Mouse (Mus musculus) thymus, adult 2 months (tissue): ENCODE measurements around the gene Kcnh7. TPM values are rescaled to one million over a fixed set of nuclear protein-coding genes. Genes with fewer than 3 reads are reported as not detected.

Experiments used
- DNase-seq: peaks from one replicate; pipeline ENCODE4 v3.0.0; 2021
- H3K27ac ChIP-seq: fragments of 200-500 bp; 2 replicates; pipeline ENCODE4 v1.5.1; 2012; ENCODE audit warnings: low read length, control low read depth; ENCODE audit not compliant: control insufficient read depth, insufficient read depth
- H3K27me3 ChIP-seq: fragments of 200-500 bp; 2 replicates; pipeline ENCODE4 v1.6.1; 2012; ENCODE audit warnings: mild to moderate bottlenecking, low read length, moderate library complexity, mixed read lengths; ENCODE audit not compliant: control insufficient read depth, insufficient read depth
- H3K36me3 ChIP-seq: fragments of 200-500 bp; 2 replicates; pipeline ENCODE4 v1.6.1; 2012; ENCODE audit warnings: mild to moderate bottlenecking, low read length, moderate library complexity; ENCODE audit not compliant: control insufficient read depth, insufficient read depth
- H3K4me1 ChIP-seq: fragments of 200-500 bp; replicated peaks from 2 replicates; pipeline ENCODE4 v1.6.1; 2012; ENCODE audit warnings: low read length; ENCODE audit not compliant: control insufficient read depth, insufficient read depth
- H3K4me3 ChIP-seq: fragments of 200-500 bp; 2 replicates; pipeline ENCODE4 v1.5.1; 2012; ENCODE audit warnings: mild to moderate bottlenecking, low read length, control low read depth, moderate library complexity; ENCODE audit not compliant: control insufficient read depth, insufficient read depth
- CTCF ChIP-seq: fragments of 200-500 bp; IDR thresholded peaks from 2 replicates; pipeline ENCODE4 v1.5.1; 2012; ENCODE audit warnings: mild to moderate bottlenecking, control low read depth, low read length, moderate library complexity, borderline replicate concordance; ENCODE audit not compliant: control insufficient read depth, poor library complexity, insufficient read depth; ENCODE audit errors: extremely low read depth
- POLR2A ChIP-seq: fragments of 200-500 bp; IDR thresholded peaks from 2 replicates; pipeline ENCODE4 v1.6.1; 2012; ENCODE audit warnings: mild to moderate bottlenecking, low read length, control low read depth, moderate library complexity; ENCODE audit not compliant: control insufficient read depth, poor library complexity, insufficient read depth; ENCODE audit errors: extremely low read depth
- WGBS: fragments of 180-500 bp; shearing (Covaris S2); methylation state at CpG from one replicate; pipeline ENCODE4 v1.1.7; 2018; 5-methylcytosine and 5-hydroxymethylcytosine counted together
- polyA plus RNA-seq: library from polyadenylated mRNA; depleted of rRNA; stranded (reverse); fragments of >200 nt; gene quantifications from 2 replicates; pipeline ENCODE4 v1.2.3, GENCODE M21; 2012

Gene Kcnh7
- polyA plus RNA-seq, 1 experiment, result 0.03 TPM

- Histone ChIP-seq H3K27me3 (no peaks in the 10 kb centered on the region), H3K4me3 (no peak overlapping the region), H3K4me1 (no peaks in the 10 kb centered on the region), H3K36me3 (no peaks in the 10 kb centered on the region), H3K27ac (no peak overlapping the region)
- no peak for TF ChIP-seq CTCF
- TF ChIP-seq POLR2A, result no peak
- 37% methylated on average over 3 of the region's 3 CpGs for WGBS
- DNase-seq, result no peak
These were observed 499.0 kb downstream of the Kcnh7 start for GRCm38 (mm10) chr2:62684989-62685595.

DNA sequence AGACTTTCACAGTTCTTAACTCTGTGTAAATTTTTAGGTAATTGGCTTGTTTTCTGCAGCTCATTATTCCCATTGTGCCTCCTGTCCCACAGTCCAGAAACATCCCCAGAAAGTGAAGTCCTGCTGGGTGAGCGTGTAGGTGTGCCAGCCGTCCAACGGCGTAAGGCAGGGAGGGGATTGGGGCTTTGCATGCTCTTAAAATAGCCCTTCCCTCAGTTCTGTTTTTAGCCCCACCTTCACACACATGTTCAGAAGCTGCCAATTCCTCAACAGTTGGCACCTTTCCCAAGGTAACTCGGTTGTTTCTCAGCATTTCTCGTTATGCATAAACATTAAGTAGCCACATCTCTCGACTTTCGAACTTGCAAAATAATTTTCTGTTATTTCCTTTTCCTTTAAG lies 502.4 kb downstream of the Kcnh7 start:
- no peak for DNase-seq
- H3K36me3 ChIP-seq, result no peaks in the 10 kb centered on the region
- no peak overlapping the region for H3K4me3 ChIP-seq
- no peaks in the 10 kb centered on the region for H3K4me1 ChIP-seq
- WGBS, result 42% methylated on average over 8 of the region's 8 CpGs
- H3K27ac ChIP-seq, result no peak overlapping the region
- H3K27me3 ChIP-seq, result no peaks in the 10 kb centered on the region
- TF ChIP-seq POLR2A (no peak), CTCF (no peak)

DNA sequence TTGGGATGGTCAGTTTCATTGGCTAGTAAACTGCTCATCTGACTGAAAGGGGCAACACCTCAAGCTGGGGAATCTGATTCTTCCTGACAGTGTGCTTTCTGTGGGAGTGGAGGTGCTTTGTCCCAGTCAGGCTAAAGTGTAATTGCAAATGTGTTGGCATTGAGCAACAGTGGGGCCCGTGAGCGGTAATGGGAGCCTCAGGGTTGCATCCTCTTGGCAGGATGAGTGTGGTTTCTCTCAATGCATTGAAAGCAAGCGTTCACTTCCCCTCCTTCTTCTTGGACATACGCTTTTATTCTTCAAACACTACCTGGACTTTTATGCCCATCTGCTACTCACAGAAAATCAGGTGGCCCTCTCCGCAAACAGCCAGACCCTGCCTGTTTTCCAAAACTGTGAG lies 511.3 kb downstream of the Kcnh7 start:
- H3K36me3 ChIP-seq, result no peaks in the 10 kb centered on the region
- DNase-seq, result no peak
- TF ChIP-seq POLR2A (no peak), CTCF (no peak)
- WGBS, result 73% methylated on average over 5 of the region's 5 CpGs
- H3K27ac ChIP-seq, result no peak overlapping the region
- H3K4me3 ChIP-seq, result no peak overlapping the region
- no peaks in the 10 kb centered on the region for H3K27me3 ChIP-seq
- no peaks in the 10 kb centered on the region for H3K4me1 ChIP-seq

- H3K4me3 ChIP-seq, result no peak overlapping the region
- TF ChIP-seq POLR2A (no peak), CTCF (no peak)
- no peak overlapping the region for H3K27ac ChIP-seq
- DNase-seq, result no peak
- WGBS, result 88% methylated on average over 4 of the region's 4 CpGs
- no peaks in the 10 kb centered on the region for H3K4me1 ChIP-seq
- H3K27me3 ChIP-seq, result no peaks in the 10 kb centered on the region
- no peaks in the 10 kb centered on the region for H3K36me3 ChIP-seq
These were observed 513.3 kb downstream of the Kcnh7 start for GRCm38 (mm10) chr2:62670767-62671166.

DNA sequence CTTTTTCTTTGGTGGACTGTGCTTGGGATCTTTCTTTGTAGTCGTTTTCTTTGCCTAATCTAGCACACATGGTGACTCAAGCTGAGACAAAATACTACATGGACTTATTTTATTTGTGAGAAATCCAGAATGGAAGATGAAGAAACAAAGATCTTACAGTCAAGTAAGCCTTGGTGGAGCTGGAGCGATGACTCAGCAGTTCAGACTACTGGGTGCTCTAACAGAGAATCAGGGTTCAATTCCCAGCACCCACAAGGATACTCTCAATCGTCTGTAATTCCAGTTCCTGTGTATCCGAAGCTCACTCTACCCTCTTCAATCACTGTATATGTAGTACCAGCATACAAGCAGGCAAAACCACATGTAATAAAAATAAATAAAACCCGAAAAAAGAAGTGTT lies 513.8 kb downstream of the Kcnh7 start:
- H3K4me1 ChIP-seq, result no peaks in the 10 kb centered on the region
- H3K36me3 ChIP-seq, result no peaks in the 10 kb centered on the region
- no peak for DNase-seq
- no peak overlapping the region for H3K27ac ChIP-seq
- TF ChIP-seq CTCF (no peak), POLR2A (no peak)
- H3K27me3 ChIP-seq, result no peaks in the 10 kb centered on the region
- H3K4me3 ChIP-seq, result no peak overlapping the region
- 91% methylated on average over 5 of the region's 5 CpGs for WGBS

DNA sequence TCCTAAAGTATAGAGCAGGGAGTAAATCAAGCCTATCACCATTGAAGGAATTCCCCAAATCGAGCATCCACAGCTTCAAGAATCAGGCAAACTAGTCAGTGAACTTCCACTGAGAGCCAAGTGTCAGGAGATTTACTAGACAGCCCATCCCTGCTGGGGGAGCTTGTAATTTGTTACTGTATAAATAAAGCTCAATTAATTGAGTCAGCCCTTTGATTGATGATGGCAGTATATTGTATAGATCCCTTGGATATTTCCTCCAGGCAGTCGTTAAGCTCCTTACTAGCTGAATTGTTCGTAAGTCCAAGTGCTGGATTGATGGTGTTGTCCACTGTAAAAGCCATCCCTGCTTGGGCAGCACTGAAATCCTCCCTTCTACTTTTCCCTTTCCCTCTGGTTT lies 514.2 kb downstream of the Kcnh7 start:
- no peak overlapping the region for H3K27ac ChIP-seq
- H3K27me3 ChIP-seq, result no peaks in the 10 kb centered on the region
- no peak overlapping the region for H3K4me3 ChIP-seq
- no peak for TF ChIP-seq POLR2A
- TF ChIP-seq CTCF, result no peak
- WGBS, result 92% methylated on average over 3 of the region's 3 CpGs
- DNase-seq, result no peak
- H3K36me3 ChIP-seq, result no peaks in the 10 kb centered on the region
- no peaks in the 10 kb centered on the region for H3K4me1 ChIP-seq

DNA sequence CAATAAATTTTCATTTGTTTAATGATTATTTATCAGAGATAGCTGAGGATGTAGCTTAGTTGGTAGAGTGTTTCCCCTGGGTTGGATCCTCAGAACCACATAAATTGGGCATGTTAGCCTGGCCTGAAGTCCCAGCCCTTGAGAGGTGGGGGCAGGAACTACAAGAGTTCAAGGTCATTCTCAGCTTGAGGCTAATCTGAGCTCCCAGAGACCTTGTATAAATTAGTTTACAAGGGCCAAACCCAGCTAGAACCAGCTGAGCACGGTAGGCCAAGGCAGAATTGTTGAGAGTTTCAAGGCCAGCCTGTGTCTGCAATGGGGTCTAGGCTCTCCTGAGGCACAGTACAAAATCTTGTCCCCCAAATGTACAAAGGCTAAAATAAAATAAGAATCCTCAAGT lies 518.6 kb downstream of the Kcnh7 start:
- 93% methylated on average over 1 of the region's 1 CpGs for WGBS
- no peak for DNase-seq
- no peak overlapping the region for H3K27ac ChIP-seq

More for the DNA sequence above, 518.6 kb downstream of the Kcnh7 start:
- Histone ChIP-seq H3K4me3 (no peak overlapping the region), H3K4me1 (peaks cover 3% of the 10 kb centered on the region), H3K27me3 (no peaks in the 10 kb centered on the region), H3K36me3 (no peaks in the 10 kb centered on the region)
- TF ChIP-seq CTCF (no peak), POLR2A (no peak)
